Mouse (Mus musculus): ENCODE results near the gene Hs3st2.

DNA sequence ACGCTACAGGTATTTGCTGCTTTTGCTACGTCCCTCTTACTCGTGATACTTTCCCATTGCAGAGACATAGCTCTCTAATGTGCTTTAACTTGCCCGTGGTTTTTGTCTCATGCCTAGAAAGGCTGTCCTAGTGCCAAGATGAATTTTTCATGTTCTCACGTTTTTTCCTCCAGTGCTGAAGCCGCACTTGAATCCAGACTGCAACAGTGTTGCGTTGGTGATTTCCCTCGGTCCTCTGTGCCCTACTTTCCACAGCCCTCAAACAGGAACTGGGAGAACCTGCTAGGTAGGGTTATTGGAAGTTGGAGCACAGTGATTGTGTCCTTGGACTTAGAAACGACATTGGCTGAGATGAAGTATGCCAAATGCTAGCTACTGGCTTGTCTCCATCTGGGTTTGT, 97.7 kb downstream of the Hs3st2 start:
- TF ChIP-seq CTCF (IDR thresholded peaks at IDR 0.05; ENCODE audit: low read depth), result no peak
- no peak for TF ChIP-seq EP300 (optimal IDR thresholded peaks at IDR 0.05)

Measured in stomach, postnatal 0 days (tissue).